Mouse (Mus musculus): ENCODE measurements at regions not wholly inside any gene's neighbourhood (a gene's known extent, or its start where the extent isn't known, plus 50 kb on each side); places are given as distances from the start of the nearest gene placed in this dataset.
A peak's percentile ranks its signal among the peaks of the same experiment; 100 is the strongest.

- TF ChIP-seq CTCF (IDR thresholded peaks at IDR 0.05; ENCODE audit: low read depth) = no peak
- WGBS = 81% methylated on average over 7 of the region's 7 CpGs
These were observed 180.5 kb upstream of the Zc3h12c start for GRCm38 (mm10) chr9:52348536-52349527.

DNA sequence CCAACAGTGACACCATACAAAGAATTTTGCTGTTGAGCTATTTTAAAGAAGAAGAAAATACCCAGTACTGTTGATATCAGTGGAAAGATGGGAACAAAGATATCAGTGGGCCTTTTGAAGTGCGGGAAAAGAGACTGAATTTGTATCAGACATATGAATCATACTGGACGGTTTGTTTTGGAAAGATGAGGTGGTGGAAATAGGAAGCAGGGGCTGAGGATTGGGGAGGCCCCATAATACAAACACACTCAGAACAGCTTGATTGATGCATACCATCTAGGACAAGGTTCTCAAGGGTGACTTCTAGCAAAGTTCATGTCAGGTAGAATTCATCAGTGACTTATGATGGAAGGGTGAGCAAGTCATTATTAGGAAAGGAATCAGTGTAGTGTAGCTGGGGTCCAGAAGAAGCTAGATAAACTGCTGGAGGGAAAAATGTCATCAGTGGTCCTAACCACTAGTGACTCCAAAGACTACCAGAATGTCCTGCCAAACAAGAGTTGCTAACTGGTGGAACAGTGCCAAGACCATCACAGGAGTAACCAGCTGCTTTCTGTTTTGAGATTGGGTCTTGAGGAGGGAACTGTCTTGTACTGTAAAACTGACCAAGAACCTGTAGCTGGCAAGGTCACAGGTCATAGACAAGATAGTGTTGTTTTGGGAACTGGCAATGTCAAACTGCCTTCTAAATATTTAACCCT lies 176.0 kb upstream of the Zc3h12c start:
- H3K4me2 ChIP-seq (ENCODE audit: low read depth, low read length) = no peak overlapping the region
- no peaks in the 10 kb centered on the region for H3K9me3 ChIP-seq (ENCODE audit: low read length)
- ATAC-seq (no peak), DNase-seq (ENCODE audit: low spot score) (no peak)
- H3K27me3 ChIP-seq (ENCODE audit: insufficient read depth, low read length) = no peaks in the 10 kb centered on the region
- H3K27ac ChIP-seq = no peak overlapping the region
- WGBS = 82% methylated on average over 2 of the region's 2 CpGs
- H3K36me3 ChIP-seq (ENCODE audit: insufficient read depth, low read length) = no peaks in the 10 kb centered on the region
- no peak for TF ChIP-seq CTCF (IDR thresholded peaks at IDR 0.05; ENCODE audit: low read depth)
- no peak overlapping the region for H3K4me3 ChIP-seq (ENCODE audit: low read length)
- no peak overlapping the region for H3K9ac ChIP-seq (replicated peaks; ENCODE audit: low read length)
- no peaks in the 10 kb centered on the region for H3K4me1 ChIP-seq (ENCODE audit: insufficient read depth, low read length)

More at GRCm38 (mm10) chr9:52348536-52349527, 180.5 kb upstream of the Zc3h12c start:
- no peak overlapping the region for H3K4me2 ChIP-seq (ENCODE audit: low read depth, low read length)
- no peak overlapping the region for H3K4me3 ChIP-seq (ENCODE audit: low read length)
- no peak for ATAC-seq
- no peaks in the 10 kb centered on the region for H3K9me3 ChIP-seq (ENCODE audit: low read length)
- H3K36me3 ChIP-seq (ENCODE audit: insufficient read depth, low read length) = no peaks in the 10 kb centered on the region
- no peaks in the 10 kb centered on the region for H3K4me1 ChIP-seq (ENCODE audit: insufficient read depth, low read length)
- no peaks in the 10 kb centered on the region for H3K27me3 ChIP-seq (ENCODE audit: insufficient read depth, low read length)
- no peak for DNase-seq (ENCODE audit: low spot score)
- H3K9ac ChIP-seq (replicated peaks; ENCODE audit: low read length) = no peak overlapping the region
- no peak overlapping the region for H3K27ac ChIP-seq

DNA sequence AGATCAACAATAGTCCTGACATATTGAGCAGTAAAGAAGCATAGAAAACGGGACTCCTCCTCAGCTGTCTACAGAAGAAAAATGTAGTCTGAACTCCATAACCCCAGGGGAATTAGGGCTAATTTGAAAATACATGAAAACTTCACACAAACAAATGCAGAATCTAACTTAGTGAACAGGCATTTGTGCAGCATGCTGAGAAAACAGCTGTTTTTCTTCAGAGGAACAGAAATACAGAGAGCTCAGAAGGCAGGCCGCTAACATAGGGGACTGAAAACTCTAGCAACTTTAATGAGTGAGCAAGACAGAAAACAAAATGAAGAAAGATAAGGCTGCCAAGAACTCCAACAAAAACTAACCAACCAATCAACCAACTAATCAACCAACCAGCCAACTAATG lies 172.7 kb upstream of the Zc3h12c start:
- WGBS = 66% methylated on average over 2 of the region's 2 CpGs
- ATAC-seq = no peak

GRCm38 (mm10) chr9:52337786-52338322 lies 169.5 kb upstream of the Zc3h12c start:
- no peaks in the 10 kb centered on the region for H3K36me3 ChIP-seq (ENCODE audit: insufficient read depth, low read length)
- H3K27ac ChIP-seq = no peak overlapping the region
- H3K27me3 ChIP-seq (ENCODE audit: insufficient read depth, low read length) = no peaks in the 10 kb centered on the region
- no peak overlapping the region for H3K4me3 ChIP-seq (ENCODE audit: low read length)
- no peak overlapping the region for H3K4me2 ChIP-seq (ENCODE audit: low read depth, low read length)
- no peak overlapping the region for H3K9ac ChIP-seq (replicated peaks; ENCODE audit: low read length)
- TF ChIP-seq CTCF (IDR thresholded peaks at IDR 0.05; ENCODE audit: low read depth) = no peak
- ATAC-seq (no peak), DNase-seq (ENCODE audit: low spot score) (peak; percentile 10)
- H3K9me3 ChIP-seq (ENCODE audit: low read length) = no peaks in the 10 kb centered on the region
- WGBS = 23% methylated on average over 3 of the region's 4 CpGs
- no peaks in the 10 kb centered on the region for H3K4me1 ChIP-seq (ENCODE audit: insufficient read depth, low read length)

More for the DNA sequence above, 172.7 kb upstream of the Zc3h12c start:
- DNase-seq (ENCODE audit: low spot score) = no peak
- Histone ChIP-seq H3K27me3 (ENCODE audit: insufficient read depth, low read length) (no peaks in the 10 kb centered on the region), H3K4me2 (ENCODE audit: low read depth, low read length) (no peak overlapping the region), H3K9ac (replicated peaks; ENCODE audit: low read length) (no peak overlapping the region), H3K27ac (no peak overlapping the region), H3K4me1 (ENCODE audit: insufficient read depth, low read length) (no peaks in the 10 kb centered on the region), H3K4me3 (ENCODE audit: low read length) (no peak overlapping the region), H3K9me3 (ENCODE audit: low read length) (no peaks in the 10 kb centered on the region), H3K36me3 (ENCODE audit: insufficient read depth, low read length) (no peaks in the 10 kb centered on the region)
- no peak for TF ChIP-seq CTCF (IDR thresholded peaks at IDR 0.05; ENCODE audit: low read depth)

- Histone ChIP-seq H3K4me1 (ENCODE audit: insufficient read depth, low read length) (no peaks in the 10 kb centered on the region), H3K27ac (no peak overlapping the region), H3K4me2 (ENCODE audit: low read depth, low read length) (no peak overlapping the region), H3K4me3 (ENCODE audit: low read length) (no peak overlapping the region), H3K27me3 (ENCODE audit: insufficient read depth, low read length) (no peaks in the 10 kb centered on the region), H3K36me3 (ENCODE audit: insufficient read depth, low read length) (no peaks in the 10 kb centered on the region), H3K9me3 (ENCODE audit: low read length) (no peaks in the 10 kb centered on the region), H3K9ac (replicated peaks; ENCODE audit: low read length) (no peak overlapping the region)
- DNase-seq (ENCODE audit: low spot score) = no peak
- no peak for TF ChIP-seq CTCF (IDR thresholded peaks at IDR 0.05; ENCODE audit: low read depth)
- WGBS = 93% methylated on average over 3 of the region's 3 CpGs
- ATAC-seq = no peak
These were observed 166.4 kb upstream of the Zc3h12c start for GRCm38 (mm10) chr9:52334767-52335166.

DNA sequence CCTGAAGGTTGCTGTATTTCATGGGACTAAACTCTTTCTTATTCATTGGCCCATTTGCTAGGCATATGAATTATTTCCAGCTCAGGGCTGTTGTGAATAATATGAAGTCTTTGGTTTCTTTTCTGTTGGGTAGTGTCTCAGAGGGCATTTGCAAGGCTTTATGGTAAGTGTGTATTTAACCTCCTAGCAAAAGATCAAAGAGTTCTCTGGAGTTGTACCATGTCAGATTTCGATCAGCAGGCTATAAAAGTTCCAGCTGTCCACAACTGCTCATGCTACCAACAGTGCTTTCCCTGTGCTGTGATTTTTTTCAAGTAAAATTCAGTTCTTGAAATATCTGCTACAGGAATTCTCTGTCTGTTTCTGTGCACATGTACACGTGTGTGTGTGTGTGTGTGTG lies 165.5 kb upstream of the Zc3h12c start:
- no peak for TF ChIP-seq CTCF (IDR thresholded peaks at IDR 0.05; ENCODE audit: low read depth)
- Histone ChIP-seq H3K36me3 (ENCODE audit: insufficient read depth, low read length) (no peaks in the 10 kb centered on the region), H3K9me3 (ENCODE audit: low read length) (no peaks in the 10 kb centered on the region), H3K4me2 (ENCODE audit: low read depth, low read length) (no peak overlapping the region), H3K4me1 (ENCODE audit: insufficient read depth, low read length) (no peaks in the 10 kb centered on the region), H3K27me3 (ENCODE audit: insufficient read depth, low read length) (no peaks in the 10 kb centered on the region), H3K27ac (no peak overlapping the region), H3K4me3 (ENCODE audit: low read length) (no peak overlapping the region), H3K9ac (replicated peaks; ENCODE audit: low read length) (no peak overlapping the region)
- ATAC-seq = no peak
- 64% methylated on average over 2 of the region's 2 CpGs for WGBS
- DNase-seq (ENCODE audit: low spot score) = no peak
